Mouse (Mus musculus) heart, adult 2 months (tissue): Measurements from ENCODE around the gene Prkch. TPM values are rescaled to one million over a fixed set of nuclear protein-coding genes. Genes with fewer than 3 reads are reported as not detected.

Source experiments
- DNase-seq, 2 experiments: peaks; one replicate each; pipeline ENCODE4 v3.0.0; 2021
- H3K27ac ChIP-seq: fragments of 200-600 bp; 2 replicates; pipeline ENCODE4 v1.8.1; 2022
- H3K27me3 ChIP-seq: fragments of 200-500 bp; 2 replicates; pipeline ENCODE4 v1.6.1; 2012; ENCODE audit warnings: mild to moderate bottlenecking, low read length, inconsistent platforms, mixed read lengths; ENCODE audit not compliant: control insufficient read depth, insufficient read depth
- H3K36me3 ChIP-seq: fragments of 200-500 bp; 2 replicates; pipeline ENCODE4 v1.6.1; 2012; ENCODE audit warnings: low read length, inconsistent platforms; ENCODE audit not compliant: control insufficient read depth, insufficient read depth
- H3K4me1 ChIP-seq: fragments of 200-500 bp; 2 replicates; pipeline ENCODE4 v1.6.1; 2011; ENCODE audit warnings: low read length; ENCODE audit not compliant: control insufficient read depth, insufficient read depth
- H3K4me3 ChIP-seq: fragments of 200-600 bp; 2 replicates; pipeline ENCODE4 v1.8.1; 2022
- H3K79me2 ChIP-seq: fragments of 200-500 bp; replicated peaks from 2 replicates; pipeline ENCODE4 v1.6.1; 2012; ENCODE audit warnings: mild to moderate bottlenecking, inconsistent platforms, low read length, moderate library complexity, mixed read lengths; ENCODE audit not compliant: control insufficient read depth, insufficient read depth
- H3K9ac ChIP-seq: fragments of 200-500 bp; 2 replicates; pipeline ENCODE4 v1.6.1; 2012; ENCODE audit warnings: low read depth, mild to moderate bottlenecking, control low read depth, inconsistent platforms, low read length, mixed read lengths
- CTCF ChIP-seq: fragments of 200-600 bp; IDR thresholded peaks from 2 replicates; pipeline ENCODE4 v1.8.1; 2022; ENCODE audit warnings: antibody characterized with exemption, mild to moderate bottlenecking, moderate library complexity
- EP300 ChIP-seq: fragments of 200-500 bp; IDR thresholded peaks from 2 replicates; pipeline ENCODE4 v1.6.1; 2011; ENCODE audit warnings: low read depth, low read length, control low read depth; ENCODE audit not compliant: insufficient read depth
- POLR2A ChIP-seq: fragments of 200-500 bp; IDR thresholded peaks from 2 replicates; pipeline ENCODE4 v1.6.1; 2011; ENCODE audit warnings: mild to moderate bottlenecking, low read depth, low read length, control low read depth; ENCODE audit not compliant: insufficient read depth
- WGBS: fragments of 180-500 bp; shearing (Covaris S2); methylation state at CpG from one replicate; pipeline ENCODE4 v1.1.7; 2018; 5-methylcytosine and 5-hydroxymethylcytosine counted together
- intact Hi-C: fragments of 180-260 bp; cut with DNase I; formaldehyde crosslinking; loops from one replicate; pipeline ENCODE4 v1.15.1; 2025
- polyA plus RNA-seq: library from polyadenylated mRNA; depleted of rRNA; stranded (reverse); fragments of >200 nt; gene quantifications from 2 replicates; pipeline ENCODE4 v1.2.3, GENCODE M21; 2012
- total RNA-seq, 2 experiments: library from RNA; stranded (reverse); gene quantifications; 2 replicates each; pipeline ENCODE4 v1.2.3; 2021

Gene Prkch
- total and polyA plus RNA-seq, 3 experiments = 9.7 to 17.5 (median 16.6) TPM

DNA sequence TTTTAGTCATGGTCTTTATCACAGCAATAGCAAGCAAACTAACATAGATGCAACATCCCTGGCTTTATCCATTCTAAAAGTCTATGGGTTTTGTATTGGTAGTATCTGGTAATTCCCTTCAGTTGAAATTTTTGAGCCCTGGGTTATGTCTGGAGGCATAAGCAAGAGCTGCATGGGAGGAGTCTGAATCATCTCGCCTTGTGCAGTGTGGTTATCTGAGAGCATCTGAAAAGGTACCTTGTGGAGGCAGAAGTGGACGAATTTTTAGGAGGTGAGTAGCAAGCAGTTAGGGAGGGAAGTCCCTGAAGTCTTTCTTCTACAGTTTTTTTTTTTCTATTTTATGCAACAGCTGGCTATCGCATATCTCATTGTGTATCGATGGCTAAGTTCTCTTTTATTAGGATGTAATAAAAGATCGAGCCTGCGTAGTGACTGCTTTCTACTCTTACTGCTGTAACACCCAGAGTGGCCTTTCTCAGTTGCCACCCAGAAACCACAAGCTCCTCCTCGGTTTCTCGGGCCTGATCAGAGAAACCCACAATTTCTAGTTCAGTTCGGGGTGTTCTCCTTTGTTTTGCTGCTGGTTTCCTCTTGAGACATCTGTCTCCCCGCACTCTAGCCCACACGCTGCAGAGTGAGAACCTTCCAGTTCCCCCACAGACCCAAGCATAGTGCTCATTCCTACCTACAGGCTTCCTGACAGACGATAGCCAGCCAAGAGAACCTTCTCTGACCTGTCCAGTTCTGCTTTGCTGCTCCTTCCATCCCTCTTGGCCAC, 8.6 kb downstream of the Prkch start:
- peak in 1 of 2 experiments; percentile 48 for DNase-seq
- TF ChIP-seq CTCF (no peak), EP300 (no peak), POLR2A (no peak)
- H3K79me2 ChIP-seq = no peaks in the 10 kb centered on the region
- peaks cover 23% of the 10 kb centered on the region for H3K4me1 ChIP-seq
- H3K36me3 ChIP-seq = peaks cover 13% of the 10 kb centered on the region
- H3K27ac ChIP-seq = peak overlapping the region; percentile 78
- H3K27me3 ChIP-seq = no peaks in the 10 kb centered on the region
- H3K4me3 ChIP-seq = no peak overlapping the region
- no peak overlapping the region for H3K9ac ChIP-seq
- intact Hi-C loops = no loop called here
- WGBS = 45% methylated on average over 12 of the region's 12 CpGs

DNA sequence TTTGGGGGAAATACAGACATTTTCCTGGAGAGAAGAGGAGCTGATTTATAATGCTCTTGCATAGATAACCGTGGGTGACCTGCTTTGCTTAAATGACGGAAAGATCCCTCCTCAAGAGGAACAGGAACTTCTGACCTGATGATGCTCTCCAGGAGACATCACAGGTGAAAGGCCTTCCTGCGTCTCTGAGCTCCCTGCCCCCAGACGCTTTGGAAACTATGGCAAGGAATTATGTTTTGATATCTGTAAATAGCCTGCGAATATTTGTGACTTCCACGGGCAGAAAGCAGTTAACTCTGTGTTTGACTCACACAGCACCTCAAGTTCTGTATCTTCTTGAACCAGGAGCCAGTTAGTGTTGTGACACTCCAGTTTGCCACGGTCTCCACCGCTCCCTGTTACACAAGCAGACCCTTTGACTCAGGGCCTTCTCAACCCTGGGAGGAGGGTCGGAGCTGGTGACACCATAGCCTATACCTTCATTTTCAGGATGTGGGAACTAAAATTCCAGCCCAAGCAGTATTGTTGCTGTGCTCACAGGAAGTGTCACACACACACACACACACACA, 9.7 kb downstream of the Prkch start:
- H3K79me2 ChIP-seq = 0 out of 2 replicates have a peak, but pooled peaks cover 1% of the 10 kb centered on the region
- DNase-seq = no peak
- TF ChIP-seq POLR2A (no peak), EP300 (no peak), CTCF (no peak)
- intact Hi-C loops = no loop called here
- WGBS = 49% methylated on average over 9 of the region's 9 CpGs
- peak overlapping the region; percentile 78 for H3K27ac ChIP-seq
- peaks cover 26% of the 10 kb centered on the region for H3K4me1 ChIP-seq
- H3K27me3 ChIP-seq = no peaks in the 10 kb centered on the region
- H3K9ac ChIP-seq = no peak overlapping the region
- H3K4me3 ChIP-seq = no peak overlapping the region
- H3K36me3 ChIP-seq = peaks cover 8% of the 10 kb centered on the region

- Histone ChIP-seq H3K36me3 (peaks cover 8% of the 10 kb centered on the region), H3K9ac (no peak overlapping the region), H3K4me1 (peaks cover 26% of the 10 kb centered on the region), H3K27me3 (no peaks in the 10 kb centered on the region), H3K4me3 (no peak overlapping the region), H3K27ac (0 out of 2 replicates have a peak overlapping the region, but pooled peaks have one; percentile 26), H3K79me2 (0 out of 2 replicates have a peak, but pooled peaks cover 1% of the 10 kb centered on the region)
- TF ChIP-seq CTCF (no peak), POLR2A (no peak), EP300 (no peak)
- 40% methylated on average over 8 of the region's 8 CpGs for WGBS
- no peak for DNase-seq
- intact Hi-C loops = no loop called here
Measured at GRCm38 (mm10) chr12:73595226-73595625, 10.6 kb downstream of the Prkch start.

- peaks cover 1% of the 10 kb centered on the region; the same call in 1 of the 2 replicates for H3K79me2 ChIP-seq
- intact Hi-C loops = no loop called here
- DNase-seq = peak in 1 of 2 experiments; percentile 62
- H3K36me3 ChIP-seq = peaks cover 6% of the 10 kb centered on the region
- H3K9ac ChIP-seq = no peak overlapping the region
- TF ChIP-seq POLR2A = no peak
- TF ChIP-seq EP300 = no peak
- no peak for TF ChIP-seq CTCF
- no peak overlapping the region for H3K4me3 ChIP-seq
- 42% methylated on average over 6 of the region's 6 CpGs for WGBS
- no peaks in the 10 kb centered on the region for H3K27me3 ChIP-seq
- H3K4me1 ChIP-seq = peaks cover 32% of the 10 kb centered on the region
- H3K27ac ChIP-seq = peak overlapping the region; percentile 7; the same call in 1 of the 2 replicates
Measured at GRCm38 (mm10) chr12:73598241-73598640, 13.6 kb downstream of the Prkch start.

DNA sequence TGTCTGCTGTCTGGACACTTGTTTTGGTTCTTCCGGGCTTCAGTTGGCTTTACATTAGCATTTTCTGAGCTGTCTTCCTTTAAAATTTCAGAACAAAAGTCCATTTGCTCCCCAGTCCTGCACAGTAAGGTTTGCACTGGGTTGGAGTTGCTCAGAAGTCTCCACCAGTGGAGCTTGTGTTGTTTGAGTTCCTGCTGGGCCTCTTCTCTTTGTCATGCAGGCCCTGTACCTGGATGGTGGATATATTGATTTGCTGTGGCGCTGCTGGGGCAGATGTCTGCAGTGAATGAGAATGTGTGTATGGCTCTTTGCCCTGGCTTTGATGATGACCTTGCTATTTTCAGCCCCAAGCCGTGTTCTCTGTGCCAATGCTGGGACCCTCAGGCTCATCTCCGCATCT, 15.9 kb downstream of the Prkch start:
- 69% methylated on average over 4 of the region's 4 CpGs for WGBS
- Histone ChIP-seq H3K79me2 (peaks cover 1% of the 10 kb centered on the region; the same call in 1 of the 2 replicates), H3K9ac (no peak overlapping the region), H3K36me3 (peaks cover 6% of the 10 kb centered on the region), H3K27ac (no peak overlapping the region), H3K4me3 (no peak overlapping the region), H3K4me1 (peaks cover 31% of the 10 kb centered on the region), H3K27me3 (no peaks in the 10 kb centered on the region)
- TF ChIP-seq CTCF = no peak
- TF ChIP-seq POLR2A = no peak
- TF ChIP-seq EP300 = no peak
- no peak for DNase-seq
- intact Hi-C loops = no loop called here

DNA sequence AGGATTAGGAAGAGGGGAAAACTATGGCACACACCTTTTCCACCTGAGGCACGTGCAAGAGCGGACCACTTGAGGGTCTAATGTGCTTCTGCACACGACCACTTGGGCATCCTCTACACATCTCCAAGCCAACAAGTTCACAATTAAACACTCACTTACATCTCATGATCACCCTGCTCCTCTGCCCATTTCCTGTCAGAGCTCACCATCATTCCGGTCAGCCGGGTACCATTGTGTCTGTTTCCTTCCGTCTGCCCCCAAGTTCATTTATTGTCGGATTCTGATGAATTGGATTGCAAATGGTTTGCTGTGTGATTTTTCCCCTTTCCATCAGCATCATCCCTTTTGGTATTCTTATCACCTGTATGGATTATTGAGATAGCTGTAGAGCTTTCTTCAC, 18.4 kb downstream of the Prkch start:
- H3K27ac ChIP-seq = peak overlapping the region; percentile 36; the same call in 1 of the 2 replicates
- intact Hi-C loops = no loop called here
- H3K27me3 ChIP-seq = no peaks in the 10 kb centered on the region
- no peak overlapping the region for H3K9ac ChIP-seq
- H3K4me1 ChIP-seq = peaks cover 31% of the 10 kb centered on the region
- H3K36me3 ChIP-seq = peaks cover 4% of the 10 kb centered on the region
- no peak for TF ChIP-seq CTCF
- no peak for TF ChIP-seq EP300
- DNase-seq = no peak
- H3K79me2 ChIP-seq = peaks cover 1% of the 10 kb centered on the region; the same call in 1 of the 2 replicates
- 56% methylated on average over 7 of the region's 7 CpGs for WGBS
- H3K4me3 ChIP-seq = no peak overlapping the region
